Mouse (Mus musculus): ENCODE results near the gene Disp2. TPM values are rescaled to one million over a fixed set of nuclear protein-coding genes. Genes with fewer than 3 reads are reported as not detected.

The Disp2 gene
- polyA plus RNA-seq, 1 experiment from 2014 or later, result 39.9 TPM

DNA sequence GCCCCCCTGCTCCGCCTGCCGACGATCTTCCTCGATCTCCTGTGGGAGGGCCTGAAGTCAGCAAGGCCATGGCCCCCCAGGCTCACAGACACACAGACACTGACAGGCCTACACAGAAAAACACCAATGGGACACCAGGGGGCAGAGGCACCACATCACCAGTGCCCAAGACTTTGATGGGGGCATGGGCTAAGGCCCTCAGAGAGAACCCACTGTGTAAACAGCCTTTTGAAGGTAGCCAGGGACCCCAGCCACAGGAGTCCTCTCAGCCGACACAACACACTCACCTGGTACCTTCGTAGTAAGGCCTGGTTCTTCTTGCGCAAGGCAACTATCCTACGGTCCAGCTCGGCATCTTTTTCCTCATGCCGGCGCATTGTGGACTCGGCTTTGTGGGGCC is 18.2 kb upstream of the Disp2 start:
- 82% methylated on average over 12 of the region's 12 CpGs for WGBS
- H3K4me2 ChIP-seq, result peak overlapping the region; percentile 51
- no peak for ATAC-seq (ENCODE audit: low read depth)
- H3K4me3 ChIP-seq, result no peak overlapping the region
- no peaks in the 10 kb centered on the region for H3K36me3 ChIP-seq
- H3K9ac ChIP-seq, result peak overlapping the region; percentile 66
- peaks cover 51% of the 10 kb centered on the region for H3K4me1 ChIP-seq (replicated peaks)
- H3K27me3 ChIP-seq, result peaks cover 12% of the 10 kb centered on the region; the same call in 1 of the 2 replicates
- no peaks in the 10 kb centered on the region for H3K9me3 ChIP-seq
- H3K27ac ChIP-seq (replicated peaks), result peak overlapping the region; percentile 98

DNA sequence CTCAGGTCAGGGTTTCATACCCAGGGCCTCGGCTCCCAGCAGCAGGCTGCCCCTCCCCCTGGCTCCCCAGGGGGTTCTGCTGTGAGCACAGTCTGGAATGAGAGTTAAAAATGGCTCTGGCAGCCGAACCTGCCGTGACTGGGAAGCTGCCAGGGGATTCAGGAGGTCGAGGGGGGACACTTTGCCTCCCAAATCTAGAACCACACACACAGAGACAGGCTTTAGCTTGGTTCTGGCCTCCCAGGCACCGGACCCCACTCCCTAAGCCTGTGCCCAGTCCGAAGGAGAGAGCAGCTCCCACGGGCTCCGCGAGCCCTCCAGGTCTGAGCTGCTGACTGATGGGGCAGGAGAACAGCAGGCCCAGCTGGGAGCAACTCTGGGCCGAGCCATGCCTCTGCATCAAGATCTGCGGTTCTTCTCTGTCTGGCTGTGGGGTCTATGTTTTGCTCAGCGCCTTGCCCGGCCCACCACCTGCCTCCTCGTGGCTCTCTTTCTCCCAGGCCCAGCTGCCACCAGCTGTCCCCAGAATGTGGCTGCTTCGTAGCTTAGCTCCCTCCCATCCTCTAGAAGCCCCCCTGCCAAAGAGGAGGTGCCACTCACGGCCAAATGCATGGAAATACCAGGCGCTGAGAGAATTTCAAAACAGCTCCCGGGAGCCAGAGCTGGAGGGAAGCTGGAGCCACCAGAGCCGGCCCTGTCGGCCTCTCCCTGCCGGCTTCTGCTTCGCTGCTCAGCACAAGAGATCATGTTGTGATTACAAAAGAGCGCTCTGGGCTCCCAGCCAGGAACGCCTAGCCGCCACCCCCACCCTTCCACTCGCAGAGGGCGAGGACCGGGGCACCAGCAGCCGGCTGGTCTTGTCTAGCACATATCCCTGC is 17.4 kb upstream of the Disp2 start, which contains the start of gene Ccdc9b:
Gene Ccdc9b (minus strand): TSS at position 756 of the 878 bp plus-strand sequence.
- Histone ChIP-seq H3K4me1 (replicated peaks) (peaks cover 51% of the 10 kb centered on the region), H3K36me3 (no peaks in the 10 kb centered on the region), H3K4me3 (peak within 1 kb of the TSS; percentile 19), H3K9me3 (no peaks in the 10 kb centered on the region), H3K27ac (replicated peaks) (peak within 1 kb of the TSS; percentile 98), H3K9ac (peak within 1 kb of the TSS; percentile 66), H3K27me3 (peaks cover 10% of the 10 kb centered on the region; the same call in 1 of the 2 replicates), H3K4me2 (peak within 1 kb of the TSS; percentile 51)
- peak; percentile 80 for ATAC-seq (ENCODE audit: low read depth)
- 3% methylated on average over 29 of the region's 29 CpGs for WGBS

DNA sequence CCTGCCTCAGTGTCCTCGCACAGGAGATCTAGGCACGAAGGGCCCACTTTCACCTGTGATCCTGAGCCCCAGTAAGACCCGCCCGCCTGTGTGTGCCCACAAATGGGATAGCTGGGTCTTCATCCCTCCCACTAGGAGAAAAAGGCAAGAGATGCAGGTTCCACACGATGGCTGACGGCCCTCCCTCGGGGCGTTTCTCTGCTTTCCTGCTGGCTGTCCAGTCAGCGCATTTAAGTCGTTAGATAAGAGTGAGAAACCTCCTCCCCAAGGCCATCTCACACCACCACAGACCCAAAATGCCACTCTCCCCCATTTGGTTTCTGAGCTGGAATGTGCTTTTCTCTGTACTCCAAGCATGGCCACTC is 16.8 kb upstream of the Disp2 start:
- peak overlapping the region; percentile 19; the same call in 1 of the 2 replicates for H3K4me3 ChIP-seq
- peak overlapping the region; percentile 66 for H3K9ac ChIP-seq
- ATAC-seq (ENCODE audit: low read depth), result no peak; the same call in 1 of the 2 replicates
- H3K36me3 ChIP-seq, result no peaks in the 10 kb centered on the region
- 11% methylated on average over 10 of the region's 10 CpGs for WGBS
- H3K9me3 ChIP-seq, result no peaks in the 10 kb centered on the region
- peak overlapping the region; percentile 51 for H3K4me2 ChIP-seq
- peaks cover 51% of the 10 kb centered on the region for H3K4me1 ChIP-seq (replicated peaks)
- H3K27me3 ChIP-seq, result peaks cover 8% of the 10 kb centered on the region; the same call in 1 of the 2 replicates
- peak overlapping the region; percentile 98 for H3K27ac ChIP-seq (replicated peaks)

DNA sequence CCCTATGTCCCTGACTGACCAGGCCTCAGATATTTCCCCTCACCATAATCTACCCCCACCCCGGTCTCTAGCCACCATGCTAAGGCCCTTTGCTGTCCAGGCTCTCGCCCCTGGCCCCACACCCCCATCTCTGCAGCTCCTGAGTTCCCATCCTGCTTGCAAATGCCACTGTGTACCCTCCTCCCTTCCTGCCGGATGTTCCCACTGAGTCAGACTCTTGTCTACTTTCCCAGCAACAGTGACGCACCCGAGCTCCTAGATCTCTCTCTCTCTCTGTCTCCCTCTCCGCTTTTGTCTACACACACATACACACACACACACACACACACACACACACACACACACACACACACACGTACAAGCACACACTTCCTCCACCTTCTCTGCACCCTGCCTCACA is 16.1 kb upstream of the Disp2 start:
- Histone ChIP-seq H3K36me3 (no peaks in the 10 kb centered on the region), H3K27me3 (0 out of 2 replicates have a peak, but pooled peaks cover 4% of the 10 kb centered on the region), H3K9ac (0 out of 2 replicates have a peak overlapping the region, but pooled peaks have one; percentile 66), H3K27ac (replicated peaks) (peak overlapping the region; percentile 98), H3K4me1 (replicated peaks) (peaks cover 51% of the 10 kb centered on the region), H3K9me3 (no peaks in the 10 kb centered on the region), H3K4me3 (no peak overlapping the region), H3K4me2 (no peak overlapping the region)
- 66% methylated on average over 7 of the region's 7 CpGs for WGBS
- no peak for ATAC-seq (ENCODE audit: low read depth)

DNA sequence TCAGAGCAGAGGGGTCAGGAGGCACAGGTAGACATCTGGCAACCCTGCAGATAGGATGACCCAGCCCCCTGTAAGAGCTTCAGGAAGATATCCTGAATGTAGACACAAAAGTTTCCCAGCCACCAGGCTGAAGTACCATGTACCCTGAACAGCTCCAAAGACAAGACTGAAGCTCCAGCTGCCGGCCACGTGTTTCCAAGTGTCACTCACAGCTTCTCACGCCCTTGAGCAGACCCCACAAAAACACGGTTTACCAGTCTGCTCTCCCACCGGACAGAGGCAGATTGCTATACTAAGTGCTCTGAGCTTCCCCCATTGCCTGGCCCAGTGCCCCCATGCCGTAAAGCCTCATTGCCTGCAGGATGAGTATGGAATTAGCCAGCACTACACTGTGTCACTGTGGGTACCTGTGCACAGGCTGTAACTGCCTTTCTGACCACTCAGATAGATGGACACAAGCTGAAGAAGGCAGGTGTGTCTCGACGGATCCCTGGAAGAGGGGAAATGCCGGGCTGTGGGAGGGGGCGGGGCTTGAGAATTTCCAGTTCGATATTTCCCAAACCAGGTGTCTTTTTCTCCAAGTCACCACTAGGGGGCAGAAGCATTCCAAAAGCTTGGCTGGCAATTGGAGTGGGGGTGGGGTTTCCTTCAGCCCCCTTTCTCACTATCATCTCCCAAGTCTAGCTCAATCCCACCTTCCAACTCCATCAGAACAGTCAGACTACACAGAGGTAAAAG is 15.3 kb upstream of the Disp2 start:
- Histone ChIP-seq H3K27me3 (no peaks in the 10 kb centered on the region), H3K27ac (replicated peaks) (peak overlapping the region; percentile 38; the same call in 1 of the 2 replicates), H3K4me1 (replicated peaks) (peaks cover 51% of the 10 kb centered on the region), H3K9me3 (no peaks in the 10 kb centered on the region), H3K9ac (no peak overlapping the region), H3K4me3 (no peak overlapping the region), H3K4me2 (peak overlapping the region; percentile 21; the same call in 1 of the 2 replicates), H3K36me3 (no peaks in the 10 kb centered on the region)
- 25% methylated on average over 11 of the region's 11 CpGs for WGBS
- no peak for ATAC-seq (ENCODE audit: low read depth)

DNA sequence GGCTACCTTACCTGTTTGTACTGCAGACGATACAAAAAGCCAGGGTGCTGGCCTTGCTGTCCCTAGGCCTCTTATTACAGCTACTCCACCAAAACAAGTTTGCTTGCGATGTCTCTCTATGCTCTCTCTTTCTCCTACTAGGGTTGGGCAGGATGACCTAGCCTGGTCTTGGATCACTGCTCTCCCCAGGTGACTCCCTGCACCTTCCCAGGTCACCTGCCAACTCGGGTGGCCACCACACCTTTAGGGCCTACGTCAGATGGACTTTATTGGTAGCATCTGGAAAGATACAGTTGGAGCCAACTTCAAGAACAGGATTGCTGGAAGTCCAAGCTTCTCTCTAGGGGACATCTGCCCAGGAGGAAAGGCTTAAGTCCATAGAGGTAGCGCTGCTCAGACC is 14.6 kb upstream of the Disp2 start:
- WGBS, result 86% methylated on average over 5 of the region's 5 CpGs
- no peaks in the 10 kb centered on the region for H3K9me3 ChIP-seq
- H3K27me3 ChIP-seq, result no peaks in the 10 kb centered on the region
- no peak overlapping the region for H3K4me2 ChIP-seq
- H3K9ac ChIP-seq, result no peak overlapping the region
- H3K4me1 ChIP-seq (replicated peaks), result peaks cover 44% of the 10 kb centered on the region
- ATAC-seq (ENCODE audit: low read depth), result no peak
- no peak overlapping the region for H3K27ac ChIP-seq (replicated peaks)
- H3K4me3 ChIP-seq, result no peak overlapping the region
- H3K36me3 ChIP-seq, result no peaks in the 10 kb centered on the region

DNA sequence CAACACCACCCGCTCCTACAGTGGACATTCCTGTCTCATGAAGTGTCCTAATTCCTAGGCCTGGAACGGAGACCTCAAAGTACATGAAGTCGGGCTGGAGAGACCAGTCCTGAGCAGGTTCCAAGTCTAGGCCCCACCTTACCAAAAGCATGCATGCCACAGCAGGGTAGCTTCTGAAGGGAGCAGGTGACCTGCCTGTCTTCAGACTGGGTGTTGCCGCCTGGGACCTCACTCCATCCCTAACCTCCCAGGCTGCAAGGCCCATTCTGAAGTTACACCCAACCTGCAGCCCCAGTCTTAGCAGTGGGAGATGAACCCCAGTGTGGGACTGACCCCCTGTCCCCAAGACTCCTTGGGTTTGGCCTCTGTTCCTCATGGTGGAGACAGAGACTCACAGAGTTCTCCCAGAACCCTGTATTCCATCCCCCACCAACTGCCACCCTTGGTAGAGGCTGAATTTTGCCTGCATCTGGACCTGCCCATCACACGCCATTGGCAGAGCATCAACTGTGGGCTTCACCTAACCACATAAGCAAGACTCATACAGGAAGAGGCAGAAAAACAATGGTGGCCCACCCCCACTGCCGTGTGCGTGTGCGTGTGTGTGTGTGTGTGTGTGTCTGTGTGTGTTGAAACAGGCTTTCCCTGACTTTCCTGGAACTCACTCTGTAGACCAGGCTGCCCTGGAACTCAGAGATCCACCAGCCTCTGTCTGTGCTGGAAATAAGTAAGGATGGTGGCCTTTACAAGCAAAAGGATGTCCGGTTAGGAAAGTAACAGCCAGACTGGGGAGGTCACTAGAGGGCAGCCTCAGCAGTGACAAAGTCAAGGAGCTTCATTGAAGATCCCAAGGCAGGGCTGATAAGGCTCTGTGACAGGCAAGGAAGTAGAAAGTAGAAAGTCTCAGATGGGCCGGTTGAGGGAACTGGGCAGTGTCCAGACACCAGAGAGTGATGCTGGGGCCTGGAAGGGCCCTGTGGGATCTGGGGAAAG is 13.2 kb upstream of the Disp2 start:
- ATAC-seq (ENCODE audit: low read depth), result no peak
- no peaks in the 10 kb centered on the region for H3K9me3 ChIP-seq
- H3K36me3 ChIP-seq, result no peaks in the 10 kb centered on the region
- no peak overlapping the region for H3K4me3 ChIP-seq
- WGBS, result 79% methylated on average over 10 of the region's 10 CpGs
- no peak overlapping the region for H3K9ac ChIP-seq
- no peak overlapping the region for H3K27ac ChIP-seq (replicated peaks)
- H3K4me1 ChIP-seq (replicated peaks), result peaks cover 30% of the 10 kb centered on the region
- H3K4me2 ChIP-seq, result no peak overlapping the region
- H3K27me3 ChIP-seq, result no peaks in the 10 kb centered on the region

DNA sequence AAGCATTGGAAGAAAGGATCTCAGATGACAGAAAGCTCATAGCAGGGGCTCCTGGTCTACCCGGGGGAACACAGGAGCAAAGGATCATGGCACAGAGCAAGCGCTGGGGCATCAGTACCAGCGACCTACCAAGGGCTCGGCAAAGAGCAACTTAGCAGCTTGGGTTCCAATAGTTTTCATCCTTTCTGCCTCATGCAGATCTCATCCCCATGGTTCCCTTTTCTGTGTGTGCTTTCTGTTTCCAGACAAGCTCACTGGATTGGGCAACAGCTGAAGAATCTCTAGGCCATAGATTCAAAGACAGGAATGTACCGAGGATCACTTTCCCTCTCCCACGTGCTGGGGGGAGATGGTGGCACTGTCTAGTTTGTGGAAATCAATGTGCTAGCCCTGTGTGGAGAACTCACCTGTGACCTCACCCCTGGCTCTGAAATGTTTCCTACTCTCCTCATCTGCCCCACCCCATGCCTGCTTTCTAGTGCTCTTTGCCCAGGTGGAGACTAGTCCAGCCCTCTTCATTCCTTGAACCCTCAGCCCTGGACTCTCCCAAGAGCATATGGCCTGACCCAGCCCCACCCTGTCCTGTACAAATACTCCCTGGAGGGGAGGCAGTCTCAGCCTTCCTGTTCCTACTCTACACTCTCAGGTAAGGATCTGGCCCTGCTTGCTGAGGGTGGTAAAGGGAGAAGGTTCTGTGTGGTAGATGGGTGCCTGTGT is 7.2 kb upstream of the Disp2 start, which contains the start of gene Phgr1:
Gene Phgr1 (plus strand): TSS at position 612 of the 717 bp plus-strand sequence.
- no peak within 1 kb of the TSS for H3K27ac ChIP-seq (replicated peaks)
- peaks cover 6% of the 10 kb centered on the region; the same call in 1 of the 2 replicates for H3K27me3 ChIP-seq
- H3K4me3 ChIP-seq, result no peak within 1 kb of the TSS
- no peak within 1 kb of the TSS for H3K4me2 ChIP-seq
- H3K9me3 ChIP-seq, result no peaks in the 10 kb centered on the region
- 84% methylated on average over 6 of the region's 6 CpGs for WGBS
- H3K4me1 ChIP-seq (replicated peaks), result no peaks in the 10 kb centered on the region; the same call in 1 of the 2 replicates
- H3K9ac ChIP-seq, result no peak within 1 kb of the TSS
- H3K36me3 ChIP-seq, result no peaks in the 10 kb centered on the region
- ATAC-seq (ENCODE audit: low read depth), result no peak

DNA sequence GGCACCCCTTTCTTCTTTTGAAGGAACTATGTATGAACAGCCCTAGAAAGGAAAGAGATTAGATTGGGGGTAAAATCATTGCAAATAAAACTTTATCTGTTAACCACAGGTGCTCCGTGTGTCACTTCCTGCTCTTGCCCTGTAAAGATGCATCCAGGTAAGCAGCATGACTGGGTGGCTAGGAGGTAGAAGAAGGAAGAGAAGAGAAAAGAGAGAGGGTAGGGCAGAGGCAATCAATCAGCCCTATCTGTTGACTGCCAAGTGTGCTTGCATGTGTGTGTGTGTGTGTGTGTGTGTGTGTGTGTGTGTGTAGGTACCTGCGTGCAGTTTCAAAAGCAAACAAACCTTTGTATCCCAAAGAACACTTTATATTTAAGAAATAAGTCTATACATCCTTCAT is 5.0 kb upstream of the Disp2 start:
- H3K27me3 ChIP-seq, result peaks cover 6% of the 10 kb centered on the region; the same call in 1 of the 2 replicates
- H3K4me1 ChIP-seq (replicated peaks), result peaks cover 6% of the 10 kb centered on the region
- H3K27ac ChIP-seq (replicated peaks), result no peak overlapping the region
- no peaks in the 10 kb centered on the region for H3K36me3 ChIP-seq
- H3K9me3 ChIP-seq, result no peaks in the 10 kb centered on the region
- no peak overlapping the region for H3K4me2 ChIP-seq
- H3K9ac ChIP-seq, result no peak overlapping the region
- no peak for ATAC-seq (ENCODE audit: low read depth)
- 86% methylated on average over 2 of the region's 2 CpGs for WGBS
- no peak overlapping the region for H3K4me3 ChIP-seq

DNA sequence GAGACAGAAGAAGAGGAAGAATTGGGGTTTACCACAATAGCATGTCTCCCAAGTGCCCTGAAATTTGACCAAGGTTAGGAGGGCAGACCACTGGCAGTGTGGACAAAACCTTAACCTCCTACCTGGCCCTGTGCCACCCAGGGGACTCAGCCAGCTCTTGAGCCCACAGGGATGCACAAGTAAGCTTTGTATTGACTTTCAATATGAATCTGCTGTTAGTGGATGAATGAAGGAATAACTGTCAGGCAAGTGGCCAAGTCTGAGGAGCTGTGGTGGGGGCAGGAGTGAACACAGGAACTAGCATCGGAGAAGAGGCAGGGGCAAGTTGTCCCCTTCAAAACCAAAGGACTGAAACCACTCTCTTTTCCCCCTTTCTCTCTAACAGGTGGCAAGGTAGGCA is 4.1 kb upstream of the Disp2 start:
- Histone ChIP-seq H3K4me2 (no peak overlapping the region), H3K27ac (replicated peaks) (no peak overlapping the region), H3K4me1 (replicated peaks) (peaks cover 13% of the 10 kb centered on the region), H3K9me3 (no peaks in the 10 kb centered on the region), H3K36me3 (no peaks in the 10 kb centered on the region), H3K4me3 (no peak overlapping the region), H3K9ac (no peak overlapping the region), H3K27me3 (peaks cover 6% of the 10 kb centered on the region; the same call in 1 of the 2 replicates)
- no peak for ATAC-seq (ENCODE audit: low read depth)
- 61% methylated on average over 1 of the region's 1 CpGs for WGBS

DNA sequence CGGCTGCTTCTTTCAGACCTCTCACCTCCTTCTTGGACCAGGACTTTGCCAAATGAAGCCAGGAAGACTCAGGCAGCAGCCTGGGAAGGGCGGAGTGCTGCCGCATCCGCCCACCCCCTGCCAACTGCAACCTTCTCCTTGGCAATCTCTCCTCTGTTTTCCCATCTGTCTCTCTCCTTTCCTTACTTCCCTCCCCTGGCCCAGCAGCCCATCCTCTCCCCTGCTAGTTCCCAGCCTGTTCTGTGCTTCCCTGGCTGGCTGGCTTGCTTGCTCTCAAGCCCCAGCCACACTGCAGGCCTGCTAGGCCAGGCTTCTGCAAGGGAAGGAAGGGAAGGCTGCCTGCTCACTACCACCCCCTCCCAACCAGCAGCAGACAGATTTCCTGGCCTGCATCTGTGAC is 3.7 kb upstream of the Disp2 start:
- no peak overlapping the region for H3K4me3 ChIP-seq
- no peak for ATAC-seq (ENCODE audit: low read depth)
- WGBS, result 85% methylated on average over 3 of the region's 4 CpGs
- no peak overlapping the region for H3K9ac ChIP-seq
- H3K27me3 ChIP-seq, result peaks cover 6% of the 10 kb centered on the region; the same call in 1 of the 2 replicates
- H3K4me1 ChIP-seq (replicated peaks), result peaks cover 18% of the 10 kb centered on the region
- H3K4me2 ChIP-seq, result no peak overlapping the region
- H3K36me3 ChIP-seq, result no peaks in the 10 kb centered on the region
- H3K9me3 ChIP-seq, result no peaks in the 10 kb centered on the region
- H3K27ac ChIP-seq (replicated peaks), result no peak overlapping the region

Data from neural tube, embryonic 13.5 days (tissue).